15 mouse cellular contexts compared by ENCODE assay signal in genomic region chr14:75035431-75035830, GRCm38 (mm10). TPM values are rescaled to one million over a fixed set of nuclear protein-coding genes. Genes with fewer than 3 reads are reported as not detected.
A peak's percentile ranks its signal among the peaks of the same experiment; 100 is the strongest.
DNase-seq lines count a peak whose midpoint lies in the region; ATAC-seq and TF ChIP-seq lines count a peak whose summit lies in the region.
"Had no signal": no experiment of that assay in that cellular context is flagged by ENCODE, and none has a peak within 500 bp of the region (broad histone marks: within the 10 kb centered on the region; RNA-seq: fewer than 3 reads in every experiment).

No protein-coding gene starts in this region.

- H3K9me3 ChIP-seq in midbrain, postnatal 0 days (ENCODE audit: low read length), result no peaks in the 10 kb centered on the region
- H3K9me3 ChIP-seq in midbrain, embryonic 10.5 days (replicated peaks), result no peaks in the 10 kb centered on the region
- H3K9me3 ChIP-seq in stomach, postnatal 0 days (ENCODE audit: control insufficient read depth, low read length), result no peaks in the 10 kb centered on the region
- H3K9me3 ChIP-seq: embryonic facial prominence, embryonic 13.5 days; heart, embryonic 10.5 days; hindbrain, embryonic 10.5 days; liver, embryonic 13.5 days; neural tube, embryonic 13.5 days had no signal

- no peaks in the 10 kb centered on the region for H3K27me3 ChIP-seq in midbrain, postnatal 0 days (ENCODE audit: insufficient read depth, low read length)
- H3K27me3 ChIP-seq in midbrain, embryonic 10.5 days (ENCODE audit: low read depth, poor library complexity, severe bottlenecking), result no peaks in the 10 kb centered on the region
- H3K27me3 ChIP-seq in stomach, postnatal 0 days (ENCODE audit: control insufficient read depth, insufficient read depth, low read length), result no peaks in the 10 kb centered on the region
- no peaks in the 10 kb centered on the region for H3K27me3 ChIP-seq in thymus, adult 2 months (ENCODE audit: control insufficient read depth, insufficient read depth, low read length)
- H3K27me3 ChIP-seq: embryonic facial prominence, embryonic 13.5 days; liver, embryonic 13.5 days; megakaryocyte, embryonic 14.5 days; neural tube, embryonic 13.5 days had no signal

- WGBS in midbrain, postnatal 0 days, result 50% methylated on average over 11 of the region's 11 CpGs
- 62% methylated on average over 11 of the region's 11 CpGs for WGBS in midbrain, embryonic 10.5 days
- WGBS in stomach, postnatal 0 days, result 64% methylated on average over 11 of the region's 11 CpGs
- WGBS in thymus, adult 2 months, result 96% methylated on average over 11 of the region's 11 CpGs

- no peak overlapping the region for H3K27ac ChIP-seq in midbrain, postnatal 0 days (ENCODE audit: low read depth, low read length)
- H3K27ac ChIP-seq in midbrain, embryonic 10.5 days (replicated peaks), result no peak overlapping the region
- no peak overlapping the region for H3K27ac ChIP-seq in cortical plate, adult 2 months (ENCODE audit: insufficient read depth, low read length)
- no peak overlapping the region for H3K27ac ChIP-seq in stomach, postnatal 0 days (replicated peaks)
- no peak overlapping the region for H3K27ac ChIP-seq in thymus, adult 2 months (ENCODE audit: control insufficient read depth, insufficient read depth, low read length)
- H3K27ac ChIP-seq: embryonic facial prominence, embryonic 13.5 days; heart, embryonic 10.5 days; hindbrain, embryonic 10.5 days; liver, embryonic 13.5 days; neural tube, embryonic 13.5 days had no signal

- H3K4me3 ChIP-seq in midbrain, postnatal 0 days (ENCODE audit: low read depth, low read length), result no peak overlapping the region
- no peak overlapping the region for H3K4me3 ChIP-seq in midbrain, embryonic 10.5 days
- H3K4me3 ChIP-seq in cortical plate, adult 2 months (ENCODE audit: insufficient read depth, low read length), result no peak overlapping the region
- H3K4me3 ChIP-seq in stomach, postnatal 0 days (ENCODE audit: low read depth, low read length), result no peak overlapping the region
- H3K4me3 ChIP-seq in thymus, adult 2 months (ENCODE audit: control insufficient read depth, insufficient read depth, low read length), result no peak overlapping the region
- H3K4me3 ChIP-seq: embryonic facial prominence, embryonic 13.5 days; heart, embryonic 10.5 days; hindbrain, embryonic 10.5 days; liver, embryonic 13.5 days; megakaryocyte, embryonic 14.5 days; neural tube, embryonic 13.5 days had no signal

- H3K4me2 ChIP-seq in midbrain, postnatal 0 days (ENCODE audit: low read depth, low read length, poor library complexity, severe bottlenecking), result no peak overlapping the region
- no peak overlapping the region for H3K4me2 ChIP-seq in stomach, postnatal 0 days (replicated peaks; ENCODE audit: low read depth)
- H3K4me2 ChIP-seq: embryonic facial prominence, embryonic 13.5 days; liver, embryonic 13.5 days; neural tube, embryonic 13.5 days had no signal

- H3K4me1 ChIP-seq in midbrain, postnatal 0 days (ENCODE audit: insufficient read depth, low read length), result no peaks in the 10 kb centered on the region
- no peaks in the 10 kb centered on the region for H3K4me1 ChIP-seq in midbrain, embryonic 10.5 days
- no peaks in the 10 kb centered on the region for H3K4me1 ChIP-seq in cortical plate, adult 2 months (ENCODE audit: control insufficient read depth, insufficient read depth, low read length)
- no peaks in the 10 kb centered on the region for H3K4me1 ChIP-seq in stomach, postnatal 0 days (replicated peaks; ENCODE audit: control insufficient read depth, insufficient read depth)
- peaks cover 11% of the 10 kb centered on the region for H3K4me1 ChIP-seq in thymus, adult 2 months (replicated peaks; ENCODE audit: control insufficient read depth, insufficient read depth, low read length)
- H3K4me1 ChIP-seq: embryonic facial prominence, embryonic 13.5 days; heart, embryonic 10.5 days; hindbrain, embryonic 10.5 days; neural tube, embryonic 13.5 days had no signal

- H3K36me3 ChIP-seq in midbrain, postnatal 0 days (ENCODE audit: insufficient read depth, low read length), result no peaks in the 10 kb centered on the region
- no peaks in the 10 kb centered on the region for H3K36me3 ChIP-seq in midbrain, embryonic 10.5 days
- no peaks in the 10 kb centered on the region for H3K36me3 ChIP-seq in stomach, postnatal 0 days (ENCODE audit: control insufficient read depth, insufficient read depth, low read length)
- H3K36me3 ChIP-seq in thymus, adult 2 months (ENCODE audit: control insufficient read depth, insufficient read depth, low read length), result no peaks in the 10 kb centered on the region
- H3K36me3 ChIP-seq: embryonic facial prominence, embryonic 13.5 days; heart, embryonic 10.5 days; hindbrain, embryonic 10.5 days; liver, embryonic 13.5 days; neural tube, embryonic 13.5 days had no signal

- TF ChIP-seq EP300 in stomach, postnatal 0 days (optimal IDR thresholded peaks at IDR 0.05), result no peak

- TF ChIP-seq POLR2A in cortical plate, adult 2 months (IDR thresholded peaks at IDR 0.05; ENCODE audit: extremely low read depth, insufficient read depth, low read length), result no peak
- TF ChIP-seq POLR2A in thymus, adult 2 months (IDR thresholded peaks at IDR 0.05; ENCODE audit: control insufficient read depth, extremely low read depth, insufficient read depth, low read length, poor library complexity), result no peak

- peak; percentile 87 for DNase-seq in heart, adult 11 months
- DNase-seq in heart, postnatal 4 days, result no peak
- DNase-seq in midbrain, postnatal 0 days (ENCODE audit: low spot score), result peak; percentile 38
- DNase-seq in midbrain, embryonic 10.5 days (ENCODE audit: low spot score), result no peak
- peak; percentile 33 for DNase-seq in stomach, postnatal 0 days (ENCODE audit: low spot score)
- no peak for DNase-seq in thymus, adult 2 months
- no peak for DNase-seq in adrenal gland, adult 8-10 months
- DNase-seq: kidney, postnatal 4 days; liver, embryonic 13.5 days had no signal

- peak; percentile 20; the same call in 1 of the 2 replicates for ATAC-seq in midbrain, postnatal 0 days (ENCODE audit: low FRiP score)
- no peak for ATAC-seq in stomach, postnatal 0 days (ENCODE audit: low FRiP score, low TSS enrichment)

- H3K9ac ChIP-seq in midbrain, postnatal 0 days (replicated peaks; ENCODE audit: low read length, poor library complexity, severe bottlenecking), result no peak overlapping the region
- no peak overlapping the region for H3K9ac ChIP-seq in stomach, postnatal 0 days (ENCODE audit: low read length)
- H3K9ac ChIP-seq: embryonic facial prominence, embryonic 13.5 days; liver, embryonic 13.5 days; neural tube, embryonic 13.5 days had no signal

- peak; percentile 38 for TF ChIP-seq CTCF in midbrain, postnatal 0 days (IDR thresholded peaks at IDR 0.05)
- 0 out of 2 replicates have a peak, but pooled peaks have one; percentile 11 for TF ChIP-seq CTCF in cortical plate, adult 2 months (IDR thresholded peaks at IDR 0.05; ENCODE audit: extremely low read depth, insufficient read depth, low read length)
- peak; percentile 50 for TF ChIP-seq CTCF in stomach, postnatal 0 days (IDR thresholded peaks at IDR 0.05; ENCODE audit: low read depth)
- TF ChIP-seq CTCF in thymus, adult 2 months (IDR thresholded peaks at IDR 0.05; ENCODE audit: borderline replicate concordance, control insufficient read depth, extremely low read depth, insufficient read depth, low read length, poor library complexity), result no peak

RNA-seq across cellular contexts. Expression of gene Rubcnl, which starts 19.6 kb away (rescaled TPM):
- total RNA-seq in heart, postnatal 4 days (2021), result 1 to 10 TPM in 1 of 2 experiments, under 1 TPM in 1; 0.83 to 1.7 TPM
- total RNA-seq in midbrain, postnatal 0 days (2014; rRNA removed), result 0.11 and 0.57 TPM in 2 replicates
- 0.06 and 0.15 TPM in 2 replicates for polyA plus RNA-seq in midbrain, postnatal 0 days (2015; fragmentation: Nextera tagmentation; extraction: Ambion mirVana)
- polyA plus RNA-seq in midbrain, embryonic 10.5 days (2016; fragmentation: Nextera tagmentation; extraction: Ambion mirVana), result 0.10 and 0.21 TPM in 2 replicates
- polyA plus RNA-seq in cortical plate, adult 2 months (2012; rRNA removed), result 1.6 and 1.9 TPM in 2 replicates
- polyA plus RNA-seq in stomach, postnatal 0 days (2015; fragmentation: Nextera tagmentation; extraction: Ambion mirVana), result 0.23 and 0.27 TPM in 2 replicates
- polyA plus RNA-seq in thymus, adult 2 months (2012; rRNA removed), result 2.7 and 2.9 TPM in 2 replicates
- total RNA-seq in adrenal gland, adult 8-10 months (2022), result 10 to 100 TPM in 1 of 4 experiments, 1 to 10 TPM in 2, under 1 TPM in 1; 0.41 to 10.9 (median 4.6) TPM

Comparison
In these comparisons a context has a peak if more than half of its experiments do, and no peak if none do; other contexts are left out.
1. DNase-seq: peak in heart, adult 11 months (single experiment), midbrain, postnatal 0 days (single experiment) and stomach, postnatal 0 days (single experiment); none in heart, postnatal 4 days (single experiment), midbrain, embryonic 10.5 days (single experiment), thymus, adult 2 months (single experiment) and adrenal gland, adult 8-10 months (single experiment).